Mouse (Mus musculus): ENCODE results near the gene Lrrc1.

Lrrc1 gene

DNA sequence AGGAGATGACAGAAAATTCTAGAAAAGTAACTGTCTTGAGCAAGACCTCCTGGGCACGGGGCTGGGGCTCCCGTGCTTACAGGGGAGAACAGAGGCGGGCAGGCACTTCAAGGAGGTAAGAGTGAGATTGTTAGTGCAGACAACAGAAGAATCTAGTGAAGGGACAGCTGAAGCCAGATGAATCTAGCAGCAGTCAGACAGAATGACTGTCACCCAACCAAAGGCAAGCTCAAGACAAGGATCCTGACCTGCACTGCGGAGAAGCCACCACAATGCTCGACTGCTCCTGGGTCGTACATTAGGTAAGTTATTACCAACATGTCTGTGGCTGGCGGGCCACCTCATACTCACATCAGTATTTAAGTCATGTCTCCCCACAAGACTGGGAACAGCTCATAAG is 3.1 kb downstream of the Lrrc1 start:
- no peak for DNase-seq

DNA sequence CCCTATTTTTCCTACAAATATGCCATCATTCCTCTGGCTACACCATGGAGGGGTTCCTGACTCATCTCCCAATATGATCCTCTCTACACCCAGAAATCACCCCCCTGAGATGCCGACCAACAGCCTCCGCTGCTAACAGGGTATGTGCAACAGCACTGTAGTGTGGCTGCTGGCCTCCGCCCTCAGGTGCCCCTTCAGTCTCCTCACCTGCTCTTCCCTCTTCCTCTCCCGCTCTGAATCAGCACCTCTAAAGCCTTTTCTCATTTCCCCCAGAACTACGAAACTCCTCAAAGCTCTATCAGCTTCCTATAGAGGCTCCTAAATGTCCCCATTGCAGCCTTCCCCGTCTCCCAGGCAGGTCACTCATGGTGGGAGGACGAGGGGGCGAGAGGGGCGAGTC is 5.4 kb downstream of the Lrrc1 start:
- DNase-seq, result no peak

DNA sequence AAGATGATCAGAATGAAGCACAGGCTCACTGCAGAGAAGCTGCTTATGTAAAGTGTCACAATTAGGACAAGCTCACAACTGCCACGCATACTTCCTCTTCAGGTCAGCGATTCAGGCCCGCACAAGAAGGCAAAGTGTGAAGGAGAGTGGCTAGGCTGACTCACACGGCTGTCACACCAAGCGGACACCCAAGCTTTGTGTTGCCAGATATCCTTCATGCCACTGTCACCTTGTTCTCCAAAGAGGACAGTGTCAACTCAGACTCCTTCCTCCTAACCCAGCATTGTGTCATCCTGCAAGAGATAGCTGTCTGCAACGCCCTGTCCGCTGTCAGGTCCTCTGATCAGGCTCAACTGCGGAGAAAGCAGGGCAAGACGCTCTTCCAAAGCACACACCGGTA is 7.3 kb downstream of the Lrrc1 start:
- DNase-seq, result no peak

DNA sequence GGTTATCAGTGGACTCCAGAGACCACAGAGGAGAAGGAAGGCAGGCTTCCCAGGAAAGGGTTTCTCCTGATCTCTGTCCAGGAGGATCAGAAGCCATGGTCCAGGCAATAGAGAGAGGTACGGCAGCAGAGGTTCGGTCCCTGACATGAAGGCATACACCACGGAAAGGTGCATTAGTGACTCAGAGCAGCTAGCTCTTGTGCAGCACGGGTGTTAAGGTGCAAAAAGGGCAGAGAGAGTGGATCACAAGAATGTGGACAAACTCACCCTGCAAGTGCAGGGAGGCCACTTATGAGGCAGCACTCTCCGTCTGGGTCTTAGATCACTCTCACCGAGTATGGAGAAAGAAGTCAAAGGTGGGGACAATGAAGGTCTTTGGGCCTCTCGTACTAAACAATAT is 7.8 kb downstream of the Lrrc1 start:
- DNase-seq, result no peak

GRCm38 (mm10) chr9:77536286-77536685 is 8.4 kb downstream of the Lrrc1 start:
- no peak for DNase-seq

GRCm38 (mm10) chr9:77535021-77535744 is 9.5 kb downstream of the Lrrc1 start:
- no peak for DNase-seq

- DNase-seq, result no peak
Measured at GRCm38 (mm10) chr9:77528379-77529041, 16.2 kb downstream of the Lrrc1 start.

GRCm38 (mm10) chr9:77527170-77527569 is 17.5 kb downstream of the Lrrc1 start:
- DNase-seq, result no peak

GRCm38 (mm10) chr9:77526715-77527114 is 18.0 kb downstream of the Lrrc1 start:
- DNase-seq, result no peak

DNA sequence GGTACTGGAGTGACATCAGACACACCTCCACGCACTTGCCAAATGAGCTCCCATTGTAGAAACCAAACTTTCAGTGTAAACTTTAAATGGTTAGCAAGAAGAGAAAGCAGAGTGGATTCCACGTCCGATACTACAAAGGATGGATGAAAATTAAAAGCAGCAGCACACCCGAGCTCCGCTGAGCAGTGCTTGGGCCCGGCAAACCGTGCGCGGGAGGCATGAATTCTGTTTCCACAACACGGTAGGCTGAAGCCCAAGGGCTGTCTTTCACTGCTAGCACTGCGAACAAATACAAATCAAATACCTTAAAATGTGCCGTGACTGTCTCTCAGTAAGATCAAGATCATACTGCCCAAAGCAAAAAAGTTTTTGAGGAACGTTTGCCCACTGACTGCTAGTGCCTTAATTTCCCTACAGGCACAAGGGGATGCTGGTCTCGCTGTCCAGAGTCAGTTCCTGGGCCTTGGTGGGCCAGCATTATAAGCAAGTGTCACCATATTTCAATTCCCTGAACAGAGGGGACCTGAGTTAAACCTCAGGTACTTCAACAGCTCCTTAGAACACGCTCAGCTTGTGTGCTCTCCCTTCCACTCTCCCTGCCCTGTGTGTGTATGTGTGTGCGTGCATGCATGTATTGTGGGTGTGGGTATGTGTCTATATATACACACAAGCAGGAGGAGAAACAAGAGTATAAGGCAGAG is 18.9 kb downstream of the Lrrc1 start:
- no peak for DNase-seq

DNA sequence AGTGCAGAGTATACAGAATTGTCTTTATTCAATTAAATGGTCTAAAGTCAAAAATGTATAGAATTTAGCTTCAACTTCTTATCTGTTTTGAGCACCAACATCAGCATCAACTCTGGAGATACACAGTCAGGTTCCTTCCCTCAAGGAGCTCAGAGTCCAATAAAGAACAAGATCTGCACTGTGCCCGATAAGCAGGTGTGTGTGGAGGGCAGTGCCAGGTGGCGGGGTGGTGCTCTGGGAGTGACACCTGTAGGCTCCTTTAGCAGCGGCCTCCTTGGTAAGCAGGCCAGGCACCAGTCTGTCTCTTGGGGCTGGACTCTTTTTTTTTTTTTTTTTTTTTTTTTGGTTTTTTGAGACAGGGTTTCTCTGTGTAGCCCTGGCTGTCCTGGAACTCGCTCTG is 20.9 kb downstream of the Lrrc1 start:
- DNase-seq, result no peak

DNA sequence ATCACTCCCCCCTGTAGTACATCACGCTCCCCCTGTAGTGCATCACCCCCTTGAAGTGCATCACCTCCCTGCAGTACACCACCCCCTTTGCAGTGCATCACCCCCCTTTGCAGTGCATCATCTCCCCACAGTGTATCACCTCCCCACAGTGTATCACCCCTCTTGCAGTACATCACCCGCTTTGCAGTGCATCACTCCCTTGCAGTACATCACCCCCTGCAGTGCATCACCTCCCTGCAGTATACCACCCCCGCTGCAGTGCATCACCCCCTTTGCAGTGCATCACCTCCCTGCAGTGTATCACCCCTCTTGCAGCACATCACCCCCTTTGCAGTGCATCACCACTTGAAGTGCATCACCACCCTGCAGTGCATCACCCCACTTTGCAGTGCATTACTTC is 22.2 kb downstream of the Lrrc1 start:
- no peak for DNase-seq

GRCm38 (mm10) chr9:77519198-77519597 is 25.5 kb downstream of the Lrrc1 start:
- DNase-seq, result no peak

- DNase-seq, result no peak
Measured at GRCm38 (mm10) chr9:77516782-77517364, 27.8 kb downstream of the Lrrc1 start.

DNA sequence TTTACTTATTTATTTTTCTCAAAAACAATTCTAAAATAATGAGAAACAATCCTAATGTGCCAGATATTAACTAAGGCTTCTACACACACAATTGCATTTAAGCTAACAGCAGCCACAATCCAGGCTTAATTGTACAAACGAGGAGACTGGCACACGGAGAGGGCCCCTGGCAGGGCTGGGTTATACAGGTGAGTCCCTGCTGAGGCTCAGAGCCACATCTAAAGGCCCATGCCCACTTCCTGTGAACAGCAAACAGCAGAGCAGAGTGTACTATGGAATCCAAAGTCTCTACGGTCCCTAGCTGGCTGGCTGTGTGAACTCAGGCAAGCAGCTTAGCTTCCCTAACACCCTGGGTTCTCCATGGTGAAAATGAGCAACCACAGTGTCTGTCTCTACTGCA is 30.8 kb downstream of the Lrrc1 start:
- no peak for DNase-seq

- peak; percentile 58 for DNase-seq
Measured at GRCm38 (mm10) chr9:77512220-77512619, 32.5 kb downstream of the Lrrc1 start.

DNA sequence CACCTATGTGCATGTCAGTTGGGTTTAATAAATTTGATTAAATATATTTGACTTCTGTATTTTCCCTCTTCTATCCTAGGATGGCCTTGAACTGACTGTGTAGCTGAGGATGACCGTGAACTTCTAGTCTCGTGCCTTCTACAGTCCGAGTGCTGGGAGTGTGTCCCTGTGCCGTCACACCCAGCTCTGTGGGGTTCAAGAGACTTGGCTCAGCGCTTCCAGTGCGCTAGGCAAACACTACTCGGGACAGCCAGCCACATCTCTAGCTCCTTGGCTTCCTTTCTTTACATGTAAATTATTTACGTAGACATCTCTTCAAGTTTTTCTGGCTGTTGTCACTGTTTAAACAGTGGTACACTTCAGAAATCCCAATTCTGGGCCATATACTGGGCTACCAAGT is 34.1 kb downstream of the Lrrc1 start:
- DNase-seq, result no peak

DNA sequence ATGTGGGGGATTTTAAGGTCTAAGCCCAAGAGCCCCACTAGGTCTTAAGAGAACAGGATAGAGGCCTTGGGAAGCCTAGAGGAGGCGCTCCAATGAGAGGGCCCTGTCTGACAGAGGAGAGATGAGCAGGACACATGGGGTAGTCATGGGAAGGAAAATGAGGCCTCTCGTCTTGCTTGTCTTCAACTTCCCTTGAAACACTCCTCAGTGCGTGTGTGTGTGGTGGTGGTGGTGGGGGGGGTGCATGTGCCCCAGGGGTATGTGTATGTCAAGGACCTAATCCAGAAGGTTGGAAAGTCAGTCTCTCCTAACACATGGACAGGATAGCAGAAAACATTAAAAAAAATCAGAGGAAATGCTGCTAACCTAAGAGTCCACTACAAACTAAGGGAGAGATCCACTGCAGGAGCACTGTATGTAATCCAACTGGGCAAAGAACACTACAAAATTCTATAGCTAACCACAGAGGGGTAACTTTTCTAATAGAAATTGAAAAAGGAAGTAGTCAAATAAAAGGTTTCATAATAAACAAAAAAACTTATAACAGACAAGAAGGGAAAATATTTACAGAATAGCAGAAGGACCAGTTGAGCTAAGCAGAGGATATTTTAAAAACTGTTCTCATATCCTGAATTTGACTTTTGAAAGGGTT is 36.8 kb downstream of the Lrrc1 start:
- no peak for DNase-seq

GRCm38 (mm10) chr9:77502548-77503438 is 41.9 kb downstream of the Lrrc1 start:
- peak; percentile 64 for DNase-seq

DNA sequence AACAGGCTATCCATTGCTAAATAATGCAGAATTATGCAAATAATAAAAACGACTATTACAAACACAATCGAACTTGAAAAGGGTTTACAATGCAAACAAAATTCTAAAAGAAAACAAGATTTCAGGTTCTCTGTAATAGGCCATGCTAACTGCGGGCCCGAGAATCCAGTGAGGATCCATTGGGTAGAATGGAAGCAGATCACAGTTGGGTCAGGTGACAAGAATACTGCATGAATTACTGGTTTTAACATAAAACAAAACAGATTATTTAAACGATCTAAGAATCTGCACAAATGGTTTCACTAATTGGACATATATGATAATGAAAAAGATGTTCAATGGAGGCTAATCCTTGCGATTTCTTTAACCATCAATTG is 42.5 kb downstream of the Lrrc1 start:
- no peak for DNase-seq

GRCm38 (mm10) chr9:77499084-77499483 is 45.6 kb downstream of the Lrrc1 start:
- no peak for DNase-seq

GRCm38 (mm10) chr9:77498406-77498805 is 46.3 kb downstream of the Lrrc1 start:
- DNase-seq, result no peak

Measured in embryo, embryonic 11 days (tissue).